8 mouse cellular contexts compared by ENCODE assay signal in the genomic region with DNA sequence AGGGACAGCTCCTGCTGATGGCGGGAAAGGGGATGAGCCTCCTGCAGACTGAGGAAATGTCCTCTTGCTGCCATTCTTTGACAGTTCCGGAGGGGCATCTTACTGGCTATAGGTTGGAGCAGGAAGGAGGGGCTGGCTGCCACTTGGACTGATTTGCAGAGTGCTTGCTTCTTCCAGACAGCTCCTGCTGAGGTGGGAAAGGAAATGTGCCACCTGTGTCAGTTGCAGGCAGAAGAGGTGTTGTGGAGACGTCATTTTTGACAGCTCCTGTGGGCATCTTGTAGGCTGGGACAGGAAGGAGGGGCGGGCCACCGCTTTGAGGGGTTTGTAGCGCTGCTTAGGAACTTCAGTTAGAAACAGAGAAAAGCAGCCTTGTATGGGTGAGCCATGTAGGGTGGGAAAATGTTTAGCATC. TPM values are rescaled to one million over a fixed set of nuclear protein-coding genes. Genes with fewer than 3 reads are reported as not detected.
DNase-seq lines count a peak whose midpoint lies in the region; ATAC-seq lines count a peak whose summit lies in the region.

No protein-coding gene starts in this region.

- WGBS in neural tube, embryonic 11.5 days: 59% methylated on average over 6 of the region's 6 CpGs
- 58% methylated on average over 6 of the region's 6 CpGs for WGBS in forebrain, embryonic 15.5 days
- 34% methylated on average over 6 of the region's 6 CpGs for WGBS in liver, embryonic 15.5 days (ENCODE audit: insufficient replicate concordance)

- H3K4me3 ChIP-seq in neural tube, embryonic 11.5 days (ENCODE audit: low read depth, low read length): peak overlapping the region; percentile 40
- H3K4me3 ChIP-seq in forebrain, embryonic 15.5 days: peak overlapping the region; percentile 50
- H3K4me3 ChIP-seq in liver, embryonic 15.5 days (replicated peaks): peak overlapping the region; percentile 50

- H3K9me3 ChIP-seq in neural tube, embryonic 11.5 days (ENCODE audit: control insufficient read depth, low read length): no peaks in the 10 kb centered on the region
- H3K9me3 ChIP-seq in forebrain, embryonic 15.5 days: no peaks in the 10 kb centered on the region
- no peaks in the 10 kb centered on the region for H3K9me3 ChIP-seq in liver, embryonic 15.5 days (replicated peaks)

- H3K36me3 ChIP-seq in neural tube, embryonic 11.5 days (ENCODE audit: control insufficient read depth, insufficient read depth, low read length): no peaks in the 10 kb centered on the region
- no peaks in the 10 kb centered on the region for H3K36me3 ChIP-seq in forebrain, embryonic 15.5 days
- H3K36me3 ChIP-seq in liver, embryonic 15.5 days (replicated peaks): no peaks in the 10 kb centered on the region

- ATAC-seq in neural tube, embryonic 11.5 days (ENCODE audit: insufficient read depth, low FRiP score, low TSS enrichment): no peak
- peak; percentile 77 for ATAC-seq in forebrain, embryonic 15.5 days (replicated peaks)
- 0 out of 2 replicates have a peak, but pooled peaks have one; percentile 7 for ATAC-seq in liver, embryonic 15.5 days (ENCODE audit: insufficient read depth)

- H3K4me2 ChIP-seq in neural tube, embryonic 11.5 days (ENCODE audit: low read depth): peak overlapping the region; percentile 40
- peak overlapping the region; percentile 48 for H3K4me2 ChIP-seq in forebrain, embryonic 15.5 days (replicated peaks)
- H3K4me2 ChIP-seq in liver, embryonic 15.5 days: peak overlapping the region; percentile 57

- no peak overlapping the region for H3K9ac ChIP-seq in neural tube, embryonic 11.5 days (ENCODE audit: low read length)
- H3K9ac ChIP-seq in forebrain, embryonic 15.5 days (replicated peaks): peak overlapping the region; percentile 11; the same call in 1 of the 2 replicates
- no peak overlapping the region for H3K9ac ChIP-seq in liver, embryonic 15.5 days

- DNase-seq in neural tube, embryonic 11.5 days (ENCODE audit: low spot score): no peak
- no peak for DNase-seq in neural tube, embryonic 10.5 days (ENCODE audit: extremely low spot score, low spot score)
- DNase-seq in thymus, postnatal 0 days (ENCODE audit: low spot score): peak; percentile 75
- DNase-seq in spleen, adult 18-20 months: no peak
- DNase-seq in adrenal gland, postnatal 25 days: no peak
- DNase-seq in spleen, adult 12 weeks (ENCODE audit: low spot score): no peak

- H3K27me3 ChIP-seq in neural tube, embryonic 11.5 days (ENCODE audit: control insufficient read depth, insufficient read depth, low read length): no peaks in the 10 kb centered on the region
- H3K27me3 ChIP-seq in forebrain, embryonic 15.5 days: no peaks in the 10 kb centered on the region
- H3K27me3 ChIP-seq in liver, embryonic 15.5 days: no peaks in the 10 kb centered on the region

- no peak overlapping the region for H3K27ac ChIP-seq in neural tube, embryonic 11.5 days (ENCODE audit: low read depth, low read length)
- H3K27ac ChIP-seq in forebrain, embryonic 15.5 days (replicated peaks): peak overlapping the region; percentile 67
- no peak overlapping the region for H3K27ac ChIP-seq in liver, embryonic 15.5 days (replicated peaks)

- no peaks in the 10 kb centered on the region for H3K4me1 ChIP-seq in neural tube, embryonic 11.5 days (ENCODE audit: control insufficient read depth, insufficient read depth, low read length)
- H3K4me1 ChIP-seq in forebrain, embryonic 15.5 days: no peaks in the 10 kb centered on the region
- peaks cover 3% of the 10 kb centered on the region; the same call in 1 of the 2 replicates for H3K4me1 ChIP-seq in liver, embryonic 15.5 days (replicated peaks)

RNA-seq across cellular contexts. Expression of gene Fam198a, which starts 13.3 kb away (rescaled TPM):
- polyA plus RNA-seq in neural tube, embryonic 11.5 days (2014; fragmentation: Nextera tagmentation; extraction: Ambion mirVana): 0.66 and 0.81 TPM in 2 replicates
- 1.4 TPM in 2 replicates for polyA plus RNA-seq in forebrain, embryonic 15.5 days (2015; fragmentation: Nextera tagmentation; extraction: Ambion mirVana)
- 0.24 and 0.55 TPM in 2 replicates for polyA plus RNA-seq in liver, embryonic 15.5 days (2015; fragmentation: Nextera tagmentation; extraction: Ambion mirVana)
- 0.31 and 0.57 TPM in 2 replicates for polyA plus RNA-seq in thymus, postnatal 0 days (2015; fragmentation: Nextera tagmentation; extraction: Ambion mirVana)
- total RNA-seq in adrenal gland, postnatal 25 days (2021): 2.0 and 2.9 TPM in 2 replicates

RNA-seq across cellular contexts. Expression of gene Cyp8b1, which starts 21.4 kb away (rescaled TPM):
- not detected in 2 replicates for polyA plus RNA-seq in neural tube, embryonic 11.5 days (2014; fragmentation: Nextera tagmentation; extraction: Ambion mirVana)
- 0.15 TPM in 1 of 2 replicates, not detected in the other for polyA plus RNA-seq in forebrain, embryonic 15.5 days (2015; fragmentation: Nextera tagmentation; extraction: Ambion mirVana)
- polyA plus RNA-seq in liver, embryonic 15.5 days (2015; fragmentation: Nextera tagmentation; extraction: Ambion mirVana): 4.4 and 9.5 TPM in 2 replicates
- 0.31 and 0.40 TPM in 2 replicates for polyA plus RNA-seq in thymus, postnatal 0 days (2015; fragmentation: Nextera tagmentation; extraction: Ambion mirVana)
- 0.36 and 2.7 TPM in 2 replicates for total RNA-seq in adrenal gland, postnatal 25 days (2021)

RNA-seq across cellular contexts. Expression of gene Ackr2, which starts 39.3 kb away (rescaled TPM):
- 0.58 and 1.1 TPM in 2 replicates for polyA plus RNA-seq in neural tube, embryonic 11.5 days (2014; fragmentation: Nextera tagmentation; extraction: Ambion mirVana)
- polyA plus RNA-seq in forebrain, embryonic 15.5 days (2015; fragmentation: Nextera tagmentation; extraction: Ambion mirVana): 1.9 and 2.7 TPM in 2 replicates
- 0.45 and 0.53 TPM in 2 replicates for polyA plus RNA-seq in liver, embryonic 15.5 days (2015; fragmentation: Nextera tagmentation; extraction: Ambion mirVana)
- polyA plus RNA-seq in thymus, postnatal 0 days (2015; fragmentation: Nextera tagmentation; extraction: Ambion mirVana): 0.26 and 0.31 TPM in 2 replicates
- 0.33 and 0.52 TPM in 2 replicates for total RNA-seq in adrenal gland, postnatal 25 days (2021)

RNA-seq across cellular contexts. Expression of gene Pomgnt2, which starts 59.5 kb away (rescaled TPM):
- 12.2 and 13.3 TPM in 2 replicates for polyA plus RNA-seq in neural tube, embryonic 11.5 days (2014; fragmentation: Nextera tagmentation; extraction: Ambion mirVana)
- 23.9 and 28.3 TPM in 2 replicates for polyA plus RNA-seq in forebrain, embryonic 15.5 days (2015; fragmentation: Nextera tagmentation; extraction: Ambion mirVana)
- 2.9 and 4.2 TPM in 2 replicates for polyA plus RNA-seq in liver, embryonic 15.5 days (2015; fragmentation: Nextera tagmentation; extraction: Ambion mirVana)
- 5.8 and 6.2 TPM in 2 replicates for polyA plus RNA-seq in thymus, postnatal 0 days (2015; fragmentation: Nextera tagmentation; extraction: Ambion mirVana)
- total RNA-seq in adrenal gland, postnatal 25 days (2021): 16.3 and 21.3 TPM in 2 replicates
